23 mouse cellular contexts compared by ENCODE assay signal in the genomic region with DNA sequence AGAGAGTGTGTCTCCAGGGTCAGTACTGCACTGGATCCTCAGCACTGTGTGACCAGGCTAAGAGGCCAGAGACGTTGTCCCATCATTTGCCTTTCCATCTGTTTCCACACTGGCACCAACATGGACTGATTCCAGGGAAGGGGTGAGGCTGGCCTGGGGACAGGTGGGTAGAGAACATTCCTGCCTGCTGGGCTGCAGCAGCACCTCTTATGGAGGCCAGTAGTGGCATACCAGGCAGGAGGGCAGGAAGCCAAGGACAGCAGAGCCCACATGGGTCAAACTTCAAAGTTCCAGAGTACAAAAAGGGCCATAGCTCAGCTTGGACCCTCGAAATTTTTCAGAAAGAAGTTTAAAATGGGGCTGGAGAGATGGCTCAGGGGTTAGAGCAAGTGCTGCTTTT.
DNase-seq lines count a peak whose midpoint lies in the region; ATAC-seq and TF ChIP-seq lines count a peak whose summit lies in the region.
"Had no signal": no experiment of that assay in that cellular context is flagged by ENCODE, and none has a peak within 500 bp of the region (broad histone marks: within the 10 kb centered on the region; RNA-seq: fewer than 3 reads in every experiment).

No protein-coding gene starts in this region.

- no peak for TF ChIP-seq CTCF in lung, embryonic 14.5 days (IDR thresholded peaks at IDR 0.05; ENCODE audit: low read depth)
- TF ChIP-seq CTCF in lung, adult 2 months (IDR thresholded peaks at IDR 0.05; ENCODE audit: insufficient read depth, low read length), result no peak

- H3K4me3 ChIP-seq in lung, embryonic 14.5 days (ENCODE audit: low read depth, low read length), result no peak overlapping the region
- no peak overlapping the region for H3K4me3 ChIP-seq in lung, adult 2 months (replicated peaks; ENCODE audit: extremely low read depth, low read depth, low read length)
- no peak overlapping the region for H3K4me3 ChIP-seq in lung, embryonic 16.5 days (ENCODE audit: low read length)
- H3K4me3 ChIP-seq: forebrain, embryonic 10.5 days; heart, embryonic 12.5 days; hindbrain, embryonic 13.5 days; limb, embryonic 10.5 days; midbrain, embryonic 13.5 days had no signal

- peak overlapping the region; percentile 42; the same call in 1 of the 2 replicates for H3K27ac ChIP-seq in lung, embryonic 14.5 days (ENCODE audit: low read depth)
- H3K27ac ChIP-seq in lung, embryonic 16.5 days (ENCODE audit: low read length), result peak overlapping the region; percentile 93; the same call in 1 of the 2 replicates
- H3K27ac ChIP-seq: forebrain, embryonic 10.5 days; hindbrain, embryonic 13.5 days; limb, embryonic 10.5 days; midbrain, embryonic 13.5 days had no signal

- no peaks in the 10 kb centered on the region for H3K9me3 ChIP-seq in lung, embryonic 14.5 days (ENCODE audit: low read depth, low read length)
- H3K9me3 ChIP-seq in lung, embryonic 16.5 days (ENCODE audit: control insufficient read depth, low read length), result no peaks in the 10 kb centered on the region
- H3K9me3 ChIP-seq: forebrain, embryonic 10.5 days; heart, embryonic 12.5 days; hindbrain, embryonic 13.5 days; limb, embryonic 10.5 days; midbrain, embryonic 13.5 days had no signal

- intact Hi-C loops in heart, postnatal 10 days (cut with DNase I), result loop anchor here (5.0 kb wide), 1 partner anchor 338 kb away; no protein-coding TSS in a partner anchor

- WGBS in lung, embryonic 14.5 days, result 45% methylated on average over 2 of the region's 2 CpGs
- 43% methylated on average over 2 of the region's 2 CpGs for WGBS in lung, adult 2 months
- 54% methylated on average over 2 of the region's 2 CpGs for WGBS in lung, embryonic 16.5 days

- H3K36me3 ChIP-seq in lung, embryonic 14.5 days (ENCODE audit: insufficient read depth), result no peaks in the 10 kb centered on the region
- no peaks in the 10 kb centered on the region for H3K36me3 ChIP-seq in lung, embryonic 16.5 days (ENCODE audit: control insufficient read depth, insufficient read depth, low read length)
- H3K36me3 ChIP-seq: forebrain, embryonic 10.5 days; heart, embryonic 12.5 days; hindbrain, embryonic 13.5 days; limb, embryonic 10.5 days; midbrain, embryonic 13.5 days had no signal

- DNase-seq in heart, postnatal 10 days, result peak; percentile 15 to 16
- DNase-seq in heart, adult 8-10 months (ENCODE audit: low spot score), result no peak
- DNase-seq in lung, embryonic 14.5 days, result no peak
- no peak for DNase-seq in lung, adult 2 months
- no peak for DNase-seq in embryo, embryonic 10.5 days (ENCODE audit: low spot score)
- no peak for DNase-seq in adrenal gland, postnatal 4 days (ENCODE audit: low spot score in 2 of 2)
- DNase-seq in frontal cortex, postnatal 25 days (ENCODE audit: low spot score in 2 of 2), result no peak
- DNase-seq: adrenal gland, postnatal 25 days; cerebellum, adult 9-10 months; gastrocnemius, postnatal 14 days; heart, adult 11 months; layer of hippocampus, adult 9-11 months; liver; liver, postnatal 0 days; right cerebral cortex, postnatal 25 days; spleen, adult 18-20 months had no signal

- H3K27me3 ChIP-seq in lung, embryonic 14.5 days (ENCODE audit: insufficient read depth, low read length), result no peaks in the 10 kb centered on the region
- no peaks in the 10 kb centered on the region for H3K27me3 ChIP-seq in lung, embryonic 16.5 days (ENCODE audit: control insufficient read depth, insufficient read depth, low read depth, low read length)
- H3K27me3 ChIP-seq: heart, embryonic 12.5 days; hindbrain, embryonic 13.5 days; midbrain, embryonic 13.5 days had no signal

- H3K4me2 ChIP-seq in lung, embryonic 14.5 days, result no peak overlapping the region
- no peak overlapping the region for H3K4me2 ChIP-seq in lung, embryonic 16.5 days (ENCODE audit: low read depth, low read length)
- H3K4me2 ChIP-seq: heart, embryonic 12.5 days; hindbrain, embryonic 13.5 days; midbrain, embryonic 13.5 days had no signal

- peaks cover 15% of the 10 kb centered on the region for H3K4me1 ChIP-seq in lung, embryonic 14.5 days (ENCODE audit: insufficient read depth)
- H3K4me1 ChIP-seq in lung, adult 2 months (ENCODE audit: control insufficient read depth, insufficient read depth, low read length), result no peaks in the 10 kb centered on the region
- peaks cover 15% of the 10 kb centered on the region for H3K4me1 ChIP-seq in lung, embryonic 16.5 days (replicated peaks; ENCODE audit: control insufficient read depth, insufficient read depth, low read length)
- H3K4me1 ChIP-seq: heart, embryonic 12.5 days; midbrain, embryonic 13.5 days had no signal

- ATAC-seq in lung, embryonic 14.5 days (ENCODE audit: insufficient read depth), result no peak
- ATAC-seq in lung, embryonic 16.5 days (ENCODE audit: low read depth), result no peak
- ATAC-seq: forebrain, embryonic 16.5 days; liver, postnatal 0 days; midbrain, embryonic 13.5 days had no signal

- TF ChIP-seq POLR2A in lung, adult 2 months (IDR thresholded peaks at IDR 0.05; ENCODE audit: borderline replicate concordance, extremely low read depth, low read depth, low read length), result no peak

- no peak overlapping the region for H3K9ac ChIP-seq in lung, embryonic 14.5 days
- no peak overlapping the region for H3K9ac ChIP-seq in lung, embryonic 16.5 days (ENCODE audit: low read length)
- H3K9ac ChIP-seq: heart, embryonic 12.5 days; hindbrain, embryonic 13.5 days; liver, postnatal 0 days; midbrain, embryonic 13.5 days had no signal

Comparison
In these comparisons a context has a peak if more than half of its experiments do, and no peak if none do; other contexts are left out.
1. DNase-seq: peak in heart, postnatal 10 days (2 of 2); none in heart, adult 8-10 months (single experiment), lung, embryonic 14.5 days (single experiment), lung, adult 2 months (single experiment), embryo, embryonic 10.5 days (single experiment), adrenal gland, postnatal 4 days (0 of 2) and frontal cortex, postnatal 25 days (0 of 2).